Mouse (Mus musculus) E14TG2a.4 (cell line): ENCODE results near the gene Eefsec.

ENCODE experiments used
- CTCF ChIP-seq: conservative IDR thresholded peaks from 2 replicates; pipeline ENCODE4 v1.5.1; 2014; ENCODE audit warnings: low read length
- POU5F1 ChIP-seq: IDR thresholded peaks from 2 replicates; pipeline ENCODE4 v1.6.1; 2014; ENCODE audit warnings: low read length, borderline replicate concordance

DNA sequence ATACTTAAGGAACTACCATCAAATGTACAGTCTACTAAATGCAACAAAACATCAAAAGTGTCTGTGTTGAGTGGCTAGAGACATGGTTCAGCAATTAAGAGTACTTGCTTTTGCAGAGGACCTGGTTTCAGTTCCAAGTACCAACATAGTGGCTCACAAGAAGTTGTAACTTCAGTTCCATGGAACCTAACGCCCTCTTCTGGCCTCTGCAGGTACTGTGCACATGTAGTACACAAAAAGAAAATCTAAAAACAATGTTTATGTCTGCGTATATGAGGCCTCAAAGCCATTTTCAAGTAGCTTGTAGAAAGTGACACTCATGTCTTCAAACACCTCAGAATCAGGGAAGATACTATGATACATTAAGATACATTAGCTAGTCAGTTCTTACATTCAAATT, 48.4 kb downstream of the Eefsec start:
- TF ChIP-seq CTCF (peak; percentile 68), POU5F1 (no peak)
